Mouse (Mus musculus) myocyte (in vitro differentiated cells): ENCODE results near the gene Fiz1. TPM values are rescaled to one million over a fixed set of nuclear protein-coding genes. Genes with fewer than 3 reads are reported as not detected.

Source experiments
- H3K27me3 ChIP-seq: one replicate; pipeline ENCODE4 v1.6.1; 2011; ENCODE audit not compliant: control insufficient read depth, insufficient read depth, insufficient read length
- H3K36me3 ChIP-seq: one replicate; pipeline ENCODE4 v1.6.1; 2011; ENCODE audit not compliant: control insufficient read depth, insufficient read depth
- H3K4me2 ChIP-seq: one replicate; pipeline ENCODE4 v1.6.1; 2011; ENCODE audit warnings: low read depth, control low read depth
- H3K4me3 ChIP-seq: one replicate; pipeline ENCODE4 v1.5.1; 2011; ENCODE audit warnings: mild to moderate bottlenecking, control low read depth, moderate library complexity
- H3K79me2 ChIP-seq: one replicate; pipeline ENCODE4 v1.6.1; 2011; ENCODE audit not compliant: control insufficient read depth, insufficient read depth
- H3ac ChIP-seq: one replicate; pipeline ENCODE4 v1.6.1; 2011; ENCODE audit not compliant: control insufficient read depth, insufficient read length
- CEBPB ChIP-seq: IDR thresholded peaks from 2 replicates; pipeline ENCODE4 v1.6.1; 2011; ENCODE audit warnings: mild to moderate bottlenecking, moderate library complexity; ENCODE audit not compliant: poor library complexity, insufficient read depth, severe bottlenecking
- E2F4 ChIP-seq: IDR thresholded peaks from one replicate; pipeline ENCODE4 v1.6.1; 2011; ENCODE audit warnings: mild to moderate bottlenecking, control low read depth, moderate library complexity; ENCODE audit not compliant: insufficient read depth
- MAX ChIP-seq: IDR thresholded peaks from one replicate; pipeline ENCODE4 v1.6.1; 2011; ENCODE audit warnings: low read depth, mild to moderate bottlenecking, control low read depth
- MYOD1 ChIP-seq, 3 experiments: IDR thresholded peaks; one replicate each; pipeline ENCODE4 v1.6.1; 2011; ENCODE audit warnings: control low read depth in 2 of 3, low read depth in 2 of 3, mild to moderate bottlenecking in 2 of 3, moderate library complexity in 1 of 3; ENCODE audit not compliant: insufficient read length in 2 of 3, control insufficient read depth in 1 of 3
- MYOG ChIP-seq, 3 experiments: IDR thresholded peaks; one replicate each; pipeline ENCODE4 v1.6.1; 2011; ENCODE audit warnings: control low read depth in 2 of 3, low read depth in 2 of 3, mild to moderate bottlenecking in 2 of 3; ENCODE audit not compliant: insufficient read length in 2 of 3, control insufficient read depth in 1 of 3, insufficient read depth in 1 of 3
- POLR2A ChIP-seq: IDR thresholded peaks from one replicate; pipeline ENCODE4 v1.6.1; 2011; ENCODE audit warnings: low read depth, mild to moderate bottlenecking, control low read depth, moderate library complexity; ENCODE audit not compliant: insufficient read length
- POLR2AphosphoS2 ChIP-seq: IDR thresholded peaks from one replicate; pipeline ENCODE4 v1.6.1; 2011; ENCODE audit warnings: low read depth, control low read depth; ENCODE audit not compliant: insufficient read length
- REST ChIP-seq: IDR thresholded peaks from one replicate; pipeline ENCODE4 v1.6.1; 2011; ENCODE audit warnings: mild to moderate bottlenecking, control low read depth, moderate library complexity; ENCODE audit not compliant: insufficient read depth, insufficient read length
- SRF ChIP-seq: IDR thresholded peaks from one replicate; pipeline ENCODE4 v1.6.1; 2011; ENCODE audit warnings: low read depth; ENCODE audit not compliant: control insufficient read depth, insufficient read length
- TCF12 ChIP-seq: IDR thresholded peaks from one replicate; pipeline ENCODE4 v1.6.1; 2011; ENCODE audit warnings: mild to moderate bottlenecking, control low read depth; ENCODE audit not compliant: poor library complexity, insufficient read depth, severe bottlenecking
- TCF3 ChIP-seq: IDR thresholded peaks from one replicate; pipeline ENCODE4 v1.6.1; 2011; ENCODE audit warnings: low read depth, control low read depth; ENCODE audit not compliant: insufficient read length
- USF1 ChIP-seq: IDR thresholded peaks from one replicate; pipeline ENCODE4 v1.6.1; 2011; ENCODE audit warnings: low read depth, mild to moderate bottlenecking, control low read depth, moderate library complexity
- polyA plus RNA-seq: library from polyadenylated mRNA; unstranded; fragments of >200 nt; fragmentation: generic; extraction: Trizol; gene quantifications from one replicate; pipeline ENCODE4 v1.2.1, GENCODE M21; 2012; ENCODE audit warnings: missing spikeins

The Fiz1 gene
- polyA plus RNA-seq, 1 experiment: 22.8 TPM

GRCm38 (mm10) chr7:4993347-4993998, 21.0 kb downstream of the Fiz1 start:
- no peaks in the 10 kb centered on the region for H3K79me2 ChIP-seq
- H3K36me3 ChIP-seq: peaks cover 4% of the 10 kb centered on the region
- no peak overlapping the region for H3ac ChIP-seq
- TF ChIP-seq TCF12 (no peak), POLR2AphosphoS2 (no peak), SRF (no peak), CEBPB (no peak)
- H3K4me3 ChIP-seq: no peak overlapping the region
- H3K4me2 ChIP-seq: no peak overlapping the region
- H3K27me3 ChIP-seq: no peaks in the 10 kb centered on the region

GRCm38 (mm10) chr7:4988250-4988649, 26.2 kb downstream of the Fiz1 start:
- Histone ChIP-seq H3K36me3 (peaks cover 4% of the 10 kb centered on the region), H3K4me3 (no peak overlapping the region), H3K79me2 (no peaks in the 10 kb centered on the region), H3K27me3 (peaks cover 6% of the 10 kb centered on the region), H3ac (no peak overlapping the region), H3K4me2 (no peak overlapping the region)
- TF ChIP-seq TCF3 (no peak), POLR2A (no peak), POLR2AphosphoS2 (no peak), MYOG (IDR thresholded peaks at IDR 0.05; ENCODE audit: control insufficient read depth in 1 of 3, insufficient read depth in 1 of 3, insufficient read length in 2 of 3, low read depth in 2 of 3) (no peak), E2F4 (no peak), REST (no peak), CEBPB (no peak), USF1 (no peak), TCF12 (no peak), SRF (no peak), MAX (no peak), MYOD1 (IDR thresholded peaks at IDR 0.05; ENCODE audit: control insufficient read depth in 1 of 3, insufficient read length in 2 of 3, low read depth in 2 of 3) (no peak)

GRCm38 (mm10) chr7:4976832-4977231, 37.7 kb downstream of the Fiz1 start:
- no peak for TF ChIP-seq POLR2AphosphoS2
- TF ChIP-seq POLR2A: no peak
- TF ChIP-seq TCF3: no peak
- TF ChIP-seq TCF12: no peak
- no peaks in the 10 kb centered on the region for H3K36me3 ChIP-seq

GRCm38 (mm10) chr7:4975455-4975854, 39.0 kb downstream of the Fiz1 start:
- peaks cover under 1% of the 10 kb centered on the region for H3K27me3 ChIP-seq
- no peak overlapping the region for H3ac ChIP-seq
- H3K36me3 ChIP-seq: no peaks in the 10 kb centered on the region
- no peaks in the 10 kb centered on the region for H3K79me2 ChIP-seq
- no peak overlapping the region for H3K4me2 ChIP-seq
- TF ChIP-seq MYOG (IDR thresholded peaks at IDR 0.05; ENCODE audit: control insufficient read depth in 1 of 3, insufficient read depth in 1 of 3, insufficient read length in 2 of 3, low read depth in 2 of 3) (no peak), TCF3 (no peak), REST (no peak), POLR2A (no peak), MAX (no peak), CEBPB (no peak)
- no peak overlapping the region for H3K4me3 ChIP-seq

More at GRCm38 (mm10) chr7:4976832-4977231, 37.7 kb downstream of the Fiz1 start:
- Histone ChIP-seq H3K79me2 (no peaks in the 10 kb centered on the region), H3K4me2 (no peak overlapping the region), H3K4me3 (no peak overlapping the region), H3ac (no peak overlapping the region), H3K27me3 (peaks cover 6% of the 10 kb centered on the region)

- TF ChIP-seq E2F4 (no peak), POLR2AphosphoS2 (no peak), MYOD1 (IDR thresholded peaks at IDR 0.05; ENCODE audit: control insufficient read depth in 1 of 3, insufficient read length in 2 of 3, low read depth in 2 of 3) (no peak), TCF12 (no peak), POLR2A (no peak), MYOG (IDR thresholded peaks at IDR 0.05; ENCODE audit: control insufficient read depth in 1 of 3, insufficient read depth in 1 of 3, insufficient read length in 2 of 3, low read depth in 2 of 3) (no peak), REST (no peak), SRF (no peak)
- no peak overlapping the region for H3ac ChIP-seq
- peak overlapping the region; percentile 74 for H3K4me2 ChIP-seq
- H3K79me2 ChIP-seq: no peaks in the 10 kb centered on the region
- no peaks in the 10 kb centered on the region for H3K36me3 ChIP-seq
- no peaks in the 10 kb centered on the region for H3K27me3 ChIP-seq
- no peak overlapping the region for H3K4me3 ChIP-seq
These were observed 42.0 kb downstream of the Fiz1 start for GRCm38 (mm10) chr7:4972321-4973047.
